Mouse (Mus musculus) bone marrow, adult 2 months (tissue): ENCODE results near the gene Htr1b. TPM values are rescaled to one million over a fixed set of nuclear protein-coding genes. Genes with fewer than 3 reads are reported as not detected.

ENCODE experiments used
- H3K27ac ChIP-seq: fragments of 200-500 bp; 2 replicates; pipeline ENCODE4 v1.5.1; 2012; ENCODE audit warnings: low read depth, mild to moderate bottlenecking, control low read depth, inconsistent platforms, low read length; ENCODE audit not compliant: control insufficient read depth, poor library complexity, insufficient read depth
- H3K4me1 ChIP-seq: fragments of 200-500 bp; 2 replicates; pipeline ENCODE4 v1.6.1; 2011; ENCODE audit warnings: low read length; ENCODE audit not compliant: control insufficient read depth, insufficient read depth
- H3K4me3 ChIP-seq: fragments of 200-500 bp; replicated peaks from 2 replicates; pipeline ENCODE3; 2011; ENCODE audit warnings: mild to moderate bottlenecking, low read depth, low read length, control low read depth; ENCODE audit not compliant: control insufficient read depth
- CTCF ChIP-seq: fragments of 200-500 bp; IDR thresholded peaks from 2 replicates; pipeline ENCODE4 v1.5.1; 2011; ENCODE audit warnings: low read length, control low read depth; ENCODE audit not compliant: control insufficient read depth, insufficient read depth
- POLR2A ChIP-seq: fragments of 200-500 bp; IDR thresholded peaks from 2 replicates; pipeline ENCODE4 v1.6.1; 2011; ENCODE audit warnings: low read depth, mild to moderate bottlenecking, control low read depth, low read length, borderline replicate concordance; ENCODE audit not compliant: control insufficient read depth
- WGBS: fragments of 180-500 bp; shearing (Covaris S2); methylation state at CpG from one replicate; pipeline ENCODE4 v1.1.7; 2018; 5-methylcytosine and 5-hydroxymethylcytosine counted together
- polyA plus RNA-seq: library from polyadenylated mRNA; stranded (reverse); fragments of >200 nt; gene quantifications from 2 replicates; pipeline ENCODE4 v1.2.4, GENCODE M21; 2011; ENCODE audit warnings: low replicate concordance; ENCODE audit not compliant: missing spikeins, insufficient read depth, insufficient read length

Htr1b gene
- polyA plus RNA-seq: not detected in 2 replicates

DNA sequence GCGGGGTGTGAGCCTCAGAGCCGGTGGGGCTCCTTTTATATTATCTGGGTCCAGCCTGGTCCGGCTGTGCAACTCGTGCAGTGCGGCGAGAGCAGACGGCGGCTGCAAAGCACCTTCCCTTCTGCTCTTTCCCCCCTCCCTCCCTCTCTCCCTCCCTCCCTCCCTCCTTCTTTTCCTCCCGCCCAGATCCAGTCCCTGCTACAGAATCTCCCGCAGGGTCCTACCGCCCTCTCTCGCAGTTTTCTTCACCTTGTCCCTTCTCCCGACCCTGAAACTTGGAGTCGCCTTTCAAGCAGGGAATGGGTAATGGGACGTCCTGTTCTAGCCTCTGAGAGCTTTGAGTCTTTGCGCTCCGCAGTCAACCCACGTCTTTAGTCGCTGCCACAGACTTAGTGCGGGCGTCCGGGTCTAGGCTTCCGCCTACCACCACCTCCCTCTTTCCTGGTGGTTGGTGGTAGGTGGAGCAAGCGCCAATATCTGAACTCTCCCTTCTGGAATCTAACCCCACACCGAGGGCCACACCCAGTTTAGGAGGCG, at the start of gene Htr1b:
Htr1b (minus strand) TSS at position 392 of the 537 bp plus-strand sequence.
- WGBS: 1% methylated on average over 26 of the region's 26 CpGs
- H3K4me3 ChIP-seq: no peak within 1 kb of the TSS

DNA sequence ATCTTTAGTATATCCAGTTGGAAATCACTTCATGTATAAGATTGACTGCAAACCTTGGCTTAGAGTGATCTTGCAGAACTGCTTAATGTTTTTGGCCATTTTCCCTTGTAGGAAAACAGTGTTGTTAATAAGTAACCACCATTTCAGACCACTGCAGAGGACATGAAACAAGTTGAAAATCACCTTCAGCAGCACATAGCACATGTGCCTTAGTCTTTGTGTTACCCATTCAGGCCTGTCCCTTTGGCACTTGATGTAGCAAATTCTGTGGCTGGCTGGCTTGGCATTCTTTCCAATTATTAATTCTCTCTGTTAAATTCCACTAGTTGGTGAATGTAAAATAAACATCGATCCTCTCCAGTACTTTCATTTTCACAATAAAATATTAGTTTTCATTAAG, 43.1 kb upstream of the Htr1b start:
- Histone ChIP-seq H3K4me1 (no peaks in the 10 kb centered on the region), H3K27ac (no peak overlapping the region), H3K4me3 (no peak overlapping the region)
- 88% methylated on average over 1 of the region's 1 CpGs for WGBS
- TF ChIP-seq CTCF (no peak), POLR2A (no peak)

More for the DNA sequence above, at the start of gene Htr1b:
- no peak within 1 kb of the TSS for H3K27ac ChIP-seq
- TF ChIP-seq CTCF: no peak
- no peak for TF ChIP-seq POLR2A
- peaks cover 2% of the 10 kb centered on the region; the same call in 1 of the 2 replicates for H3K4me1 ChIP-seq

DNA sequence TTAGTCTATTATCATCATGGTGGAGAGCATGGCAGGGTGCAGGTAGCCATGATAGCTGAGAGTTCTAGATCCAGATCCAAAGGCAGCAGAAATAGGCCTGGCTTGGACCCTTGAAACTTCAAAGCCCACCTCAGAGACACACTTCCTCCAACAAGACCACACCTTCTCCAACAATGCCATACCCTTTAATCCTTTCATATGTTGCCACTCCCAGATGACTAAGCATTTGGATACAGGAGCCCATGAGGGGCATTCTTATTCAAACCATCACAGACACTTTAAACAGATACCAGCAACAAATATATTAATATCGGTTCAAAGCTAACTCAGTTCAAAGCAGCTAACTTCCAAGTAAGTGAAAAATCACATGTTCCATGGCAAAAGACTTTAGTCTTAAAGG, 3.9 kb upstream of the Htr1b start:
- 88% methylated on average over 1 of the region's 1 CpGs for WGBS
- no peak overlapping the region for H3K4me3 ChIP-seq
- TF ChIP-seq POLR2A (no peak), CTCF (no peak)
- H3K27ac ChIP-seq: no peak overlapping the region
- no peaks in the 10 kb centered on the region for H3K4me1 ChIP-seq

DNA sequence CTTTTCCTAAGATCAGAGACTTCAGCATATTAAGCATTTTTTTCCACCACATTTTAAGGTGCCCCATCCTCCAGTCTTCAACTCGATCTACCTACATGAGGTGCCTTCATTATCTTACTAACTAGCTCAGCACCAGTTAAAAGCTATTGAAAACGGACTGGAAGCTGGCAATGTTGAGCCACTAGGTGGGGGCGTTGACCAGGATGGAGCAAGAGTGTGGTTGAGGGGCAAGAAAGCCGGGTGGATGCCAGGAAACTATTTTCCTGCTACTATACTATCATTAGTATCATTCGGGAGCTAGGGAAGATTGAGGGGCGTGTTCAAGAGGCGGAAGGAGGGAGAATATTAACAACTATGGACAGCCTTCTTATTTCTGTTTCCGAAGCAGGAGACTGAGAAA, 1.5 kb upstream of the Htr1b start:
- peaks cover 2% of the 10 kb centered on the region; the same call in 1 of the 2 replicates for H3K4me1 ChIP-seq
- H3K27ac ChIP-seq: no peak overlapping the region
- TF ChIP-seq POLR2A: no peak
- TF ChIP-seq CTCF: 0 out of 2 replicates have a peak, but pooled peaks have one; percentile 17
- WGBS: 12% methylated on average over 8 of the region's 8 CpGs
- no peak overlapping the region for H3K4me3 ChIP-seq

DNA sequence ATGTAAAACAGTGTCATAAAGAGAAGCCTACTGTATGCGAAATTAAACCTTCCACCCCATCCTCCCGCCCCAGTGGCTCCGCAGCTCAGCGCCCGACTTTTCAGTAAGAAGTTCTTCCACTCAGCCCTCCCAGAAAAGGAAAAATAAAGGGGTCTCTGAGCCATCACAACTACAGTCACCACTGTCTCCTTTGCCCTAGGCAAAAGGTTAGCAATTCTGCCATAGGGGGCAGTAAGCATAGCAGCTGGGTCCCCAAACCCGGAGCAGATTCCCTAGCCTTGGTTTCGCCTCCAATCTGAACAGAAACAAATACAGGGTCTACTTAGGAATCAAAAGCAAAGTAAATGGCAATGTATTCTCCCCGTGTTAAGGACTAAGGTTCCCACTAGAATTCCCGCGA, 535 bp upstream of the Htr1b start:
- H3K4me1 ChIP-seq: peaks cover 2% of the 10 kb centered on the region; the same call in 1 of the 2 replicates
- H3K27ac ChIP-seq: no peak overlapping the region
- TF ChIP-seq POLR2A: no peak
- TF ChIP-seq CTCF: no peak
- no peak overlapping the region for H3K4me3 ChIP-seq
- 3% methylated on average over 10 of the region's 10 CpGs for WGBS

DNA sequence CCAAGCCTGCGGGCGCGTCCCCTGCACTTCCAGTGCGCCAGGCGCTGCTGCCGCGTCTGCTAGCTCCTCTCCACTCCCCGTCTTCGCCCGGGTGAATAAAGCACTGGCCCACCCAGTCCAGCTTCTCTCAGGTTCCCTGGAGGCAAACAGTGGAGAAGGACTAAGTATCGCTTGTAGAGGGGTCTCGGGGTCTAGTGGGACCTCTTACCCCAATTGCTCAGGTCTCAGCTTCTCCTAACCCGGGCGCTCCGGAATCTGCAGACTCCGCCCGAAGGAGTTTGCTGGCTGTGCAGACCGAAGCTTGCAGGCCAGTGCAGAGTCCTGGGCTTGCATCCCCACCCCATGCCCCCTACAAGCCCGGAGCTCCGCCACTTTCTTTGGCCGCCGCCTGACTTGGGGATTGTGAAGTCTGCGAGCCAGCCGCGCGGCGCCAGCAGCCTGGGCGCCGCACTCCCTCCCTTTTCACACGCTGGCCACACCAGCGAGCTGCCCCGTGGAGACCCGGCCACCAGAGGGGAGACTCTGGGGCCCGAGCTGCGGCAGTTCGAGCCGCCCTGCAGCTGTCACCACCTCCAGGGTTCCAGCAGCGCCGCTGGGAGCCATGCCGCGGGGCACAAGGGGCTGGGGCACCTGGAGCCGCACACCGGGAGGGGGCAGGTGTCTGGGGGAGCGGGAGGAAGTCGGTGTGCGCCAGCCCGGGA, 742 bp downstream of the Htr1b start:
- WGBS: under 1% methylated on average over 47 of the region's 47 CpGs
- Histone ChIP-seq H3K4me1 (peaks cover 2% of the 10 kb centered on the region; the same call in 1 of the 2 replicates), H3K4me3 (no peak overlapping the region), H3K27ac (no peak overlapping the region)
- no peak for TF ChIP-seq CTCF
- no peak for TF ChIP-seq POLR2A

DNA sequence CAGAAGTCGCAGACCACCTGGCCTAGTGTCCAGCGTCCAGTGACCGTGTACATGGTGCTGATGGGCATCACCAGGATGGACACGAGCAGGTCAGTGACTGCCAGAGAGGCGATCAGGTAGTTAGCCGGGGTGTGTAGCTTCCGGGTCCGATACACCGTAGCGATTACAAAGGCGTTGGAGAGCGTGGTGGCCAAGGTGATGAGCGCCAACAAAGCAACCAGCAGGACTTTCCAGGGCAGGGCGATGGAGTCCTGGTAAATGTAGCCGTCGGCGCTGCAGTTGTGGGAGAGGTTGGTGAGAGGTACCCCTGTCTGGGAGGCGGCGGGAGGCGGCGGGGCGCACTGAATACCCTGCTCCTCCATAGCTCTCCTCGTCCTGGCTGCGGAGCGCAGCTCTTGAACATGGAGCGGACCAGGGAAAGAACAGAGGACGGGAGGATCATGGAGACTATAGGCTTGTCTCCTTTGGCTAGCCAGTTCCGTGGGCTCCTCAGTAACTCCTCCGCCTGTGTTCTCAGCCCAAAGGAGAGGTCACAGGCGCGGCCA, 1.4 kb downstream of the Htr1b start:
- Histone ChIP-seq H3K4me1 (peaks cover 2% of the 10 kb centered on the region; the same call in 1 of the 2 replicates), H3K4me3 (peak overlapping the region; percentile 33), H3K27ac (no peak overlapping the region)
- no peak for TF ChIP-seq CTCF
- 1% methylated on average over 31 of the region's 31 CpGs for WGBS

DNA sequence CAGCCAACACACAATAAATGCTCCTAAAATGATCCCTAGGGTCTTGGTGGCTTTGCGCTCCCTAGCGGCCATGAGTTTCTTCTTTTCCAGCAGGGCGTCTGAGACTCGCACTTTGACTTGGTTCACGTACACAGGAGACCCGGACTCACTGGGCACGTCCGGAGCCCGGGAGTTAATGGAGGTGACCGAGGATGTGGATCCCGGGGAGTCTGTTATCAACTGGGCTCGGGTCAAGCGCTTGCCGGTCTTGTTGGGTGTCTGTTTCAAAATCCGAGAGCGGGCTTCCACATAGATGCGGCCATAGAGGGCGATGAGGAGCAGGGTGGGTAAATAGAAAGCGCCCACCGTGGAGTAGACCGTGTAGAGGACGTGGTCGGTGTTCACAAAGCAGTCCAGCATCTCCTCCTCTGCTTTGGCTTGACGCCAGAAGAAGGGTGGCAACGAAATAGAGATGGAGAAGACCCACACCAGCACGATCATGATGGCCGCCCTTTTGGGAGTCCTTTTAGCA, 2.0 kb downstream of the Htr1b start:
- WGBS: 4% methylated on average over 27 of the region's 27 CpGs
- H3K4me3 ChIP-seq: peak overlapping the region; percentile 33
- no peak for TF ChIP-seq CTCF
- no peak for TF ChIP-seq POLR2A

More for the DNA sequence above, 2.0 kb downstream of the Htr1b start:
- peaks cover 2% of the 10 kb centered on the region; the same call in 1 of the 2 replicates for H3K4me1 ChIP-seq
- H3K27ac ChIP-seq: no peak overlapping the region
